Mouse (Mus musculus) embryonic facial prominence, embryonic 12.5 days (tissue): Measurements from ENCODE around the gene Acss1. TPM values are rescaled to one million over a fixed set of nuclear protein-coding genes. Genes with fewer than 3 reads are reported as not detected.

ENCODE experiments used
- ATAC-seq: fragments of 200-750 bp; cut with Nextera tagmentation; 2 replicates; pipeline ENCODE4 v1.8.0; 2017; ENCODE audit not compliant: insufficient number of reproducible peaks, insufficient read depth, low FRiP score, low TSS enrichment
- H3K27ac ChIP-seq: fragments of 300-500 bp; sonication (generic); 2 replicates; pipeline ENCODE4 v1.5.1; 2016; ENCODE audit warnings: mild to moderate bottlenecking
- H3K27me3 ChIP-seq: fragments of 300-500 bp; sonication (generic); 2 replicates; pipeline ENCODE4 v1.6.1; 2016; ENCODE audit warnings: mild to moderate bottlenecking, moderate library complexity
- H3K36me3 ChIP-seq: fragments of 300-500 bp; sonication (generic); 2 replicates; pipeline ENCODE4 v1.6.1; 2016; ENCODE audit warnings: mild to moderate bottlenecking
- H3K4me1 ChIP-seq: fragments of 300-500 bp; sonication (generic); 2 replicates; pipeline ENCODE4 v1.6.1; 2016
- H3K4me2 ChIP-seq: fragments of 300-500 bp; sonication (generic); replicated peaks from 2 replicates; pipeline ENCODE4 v1.6.1; 2016; ENCODE audit warnings: mild to moderate bottlenecking, moderate library complexity
- H3K4me3 ChIP-seq: fragments of 300-500 bp; sonication (generic); 2 replicates; pipeline ENCODE4 v1.5.1; 2016; ENCODE audit warnings: mild to moderate bottlenecking
- H3K9ac ChIP-seq: fragments of 300-500 bp; sonication (generic); 2 replicates; pipeline ENCODE4 v1.6.1; 2016; ENCODE audit warnings: mild to moderate bottlenecking, moderate library complexity
- H3K9me3 ChIP-seq: fragments of 300-500 bp; sonication (generic); 2 replicates; pipeline ENCODE4 v1.6.1; 2016; ENCODE audit warnings: mild to moderate bottlenecking, moderate library complexity
- WGBS: fragments of 180-500 bp; shearing (Covaris S2); methylation state at CpG from one replicate; pipeline ENCODE4 v1.1.7; 2016; 5-methylcytosine and 5-hydroxymethylcytosine counted together
- polyA plus RNA-seq: library from polyadenylated mRNA; unstranded; fragments of >200 nt; fragmentation: Nextera tagmentation; extraction: Ambion mirVana; gene quantifications from 2 replicates; pipeline ENCODE4 v1.2.1, GENCODE M21; 2016

Gene Acss1
- polyA plus RNA-seq, 1 experiment from 2014 or later: 7.7 TPM

DNA sequence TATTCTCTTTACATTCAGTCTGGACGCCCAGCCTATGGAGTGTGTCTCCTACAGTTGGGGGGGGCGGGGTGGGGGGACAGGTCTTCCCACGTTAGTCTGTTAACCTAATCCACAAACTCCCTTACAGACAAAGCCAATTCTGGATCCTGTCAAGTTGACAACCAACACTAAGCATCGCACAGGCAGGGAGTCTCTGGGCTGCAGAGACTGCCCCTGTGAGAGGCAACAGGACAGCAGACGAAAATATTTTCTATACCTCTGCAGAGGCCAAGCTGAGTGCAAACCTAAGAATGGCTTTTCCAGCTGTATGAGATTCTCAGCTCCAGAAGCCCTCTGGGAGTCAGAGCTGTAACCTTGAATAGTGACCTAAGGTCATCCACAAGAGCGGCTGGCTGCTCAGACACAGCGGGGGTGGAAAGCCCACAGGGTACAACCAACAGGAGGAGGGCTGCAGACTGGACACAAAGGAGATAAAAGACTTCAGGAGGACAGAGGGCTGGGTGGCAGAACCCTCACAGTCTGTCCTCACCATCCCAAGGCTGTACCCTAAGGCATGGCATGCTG lies 17.7 kb downstream of the Acss1 start:
- no peak overlapping the region for H3K4me2 ChIP-seq
- H3K36me3 ChIP-seq: no peaks in the 10 kb centered on the region
- ATAC-seq: peak; percentile 74; the same call in 1 of the 2 replicates
- no peak overlapping the region for H3K4me3 ChIP-seq
- peak overlapping the region; percentile 57; the same call in 1 of the 2 replicates for H3K27ac ChIP-seq
- no peaks in the 10 kb centered on the region for H3K27me3 ChIP-seq
- H3K9me3 ChIP-seq: no peaks in the 10 kb centered on the region
- peaks cover 8% of the 10 kb centered on the region; the same call in 1 of the 2 replicates for H3K4me1 ChIP-seq
- 8% methylated on average over 7 of the region's 7 CpGs for WGBS
- H3K9ac ChIP-seq: no peak overlapping the region

DNA sequence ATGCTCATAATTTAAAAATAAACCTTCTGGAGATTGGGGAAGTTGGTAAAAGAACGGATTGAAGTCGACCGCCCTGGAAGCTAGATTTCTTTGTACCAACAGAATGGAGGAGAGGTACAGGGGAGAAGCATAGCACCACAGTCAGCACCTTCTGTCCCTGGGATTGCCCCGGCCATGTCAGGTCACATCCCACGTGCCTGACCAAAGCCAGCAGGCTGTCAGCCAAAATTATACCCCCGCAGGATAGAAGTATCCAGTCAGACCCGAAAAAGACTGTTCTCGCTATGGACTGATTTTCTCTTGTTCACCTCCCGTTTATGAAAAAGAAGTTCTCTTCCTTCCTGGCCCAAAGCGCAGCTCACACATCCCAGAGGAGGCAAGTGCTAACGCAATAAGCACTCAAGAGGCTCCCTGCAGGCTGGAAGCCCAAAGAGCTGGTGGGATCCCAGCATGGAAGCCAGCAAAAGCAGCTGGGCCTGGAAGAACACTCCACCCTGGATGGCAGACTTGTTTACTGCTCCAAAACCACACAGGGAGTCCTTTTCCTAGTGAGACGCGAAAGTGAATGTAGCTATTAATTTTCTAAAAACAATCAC lies 19.9 kb downstream of the Acss1 start:
- Histone ChIP-seq H3K4me1 (peaks cover 8% of the 10 kb centered on the region; the same call in 1 of the 2 replicates), H3K27me3 (no peaks in the 10 kb centered on the region), H3K36me3 (no peaks in the 10 kb centered on the region), H3K4me3 (no peak overlapping the region), H3K9ac (no peak overlapping the region), H3K27ac (no peak overlapping the region), H3K9me3 (no peaks in the 10 kb centered on the region), H3K4me2 (no peak overlapping the region)
- 46% methylated on average over 13 of the region's 13 CpGs for WGBS
- ATAC-seq: no peak

DNA sequence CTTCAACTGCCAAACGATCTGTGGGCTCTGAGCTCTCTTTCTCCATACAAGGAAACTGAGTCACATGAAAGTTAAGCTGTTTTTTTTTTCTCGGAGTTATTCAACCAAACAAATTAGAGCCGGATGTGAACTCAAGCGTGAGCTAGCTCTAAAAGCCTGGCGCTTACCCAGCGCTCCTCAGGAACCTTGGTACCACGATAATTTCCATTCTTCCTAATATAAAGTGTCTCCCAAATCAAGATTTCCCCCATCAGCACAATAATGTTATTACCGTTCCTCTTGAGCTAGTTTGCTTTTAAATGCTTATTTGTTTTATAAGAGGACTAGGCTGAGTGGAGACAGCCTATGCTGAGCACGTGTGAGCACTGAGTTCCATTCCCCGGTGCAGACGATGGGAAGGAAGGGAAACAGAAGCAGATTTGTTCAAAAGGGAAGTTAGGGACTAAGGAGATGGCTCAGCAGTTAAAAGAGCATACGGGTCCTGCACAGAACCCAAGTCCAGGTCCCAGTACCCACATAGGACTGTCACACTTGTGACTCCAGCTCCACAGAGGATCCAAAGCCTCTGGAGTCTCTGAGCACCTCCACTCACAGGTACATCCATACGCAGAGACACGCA lies 20.5 kb downstream of the Acss1 start:
- Histone ChIP-seq H3K4me1 (peaks cover 8% of the 10 kb centered on the region; the same call in 1 of the 2 replicates), H3K9ac (no peak overlapping the region), H3K9me3 (no peaks in the 10 kb centered on the region), H3K27ac (no peak overlapping the region), H3K27me3 (no peaks in the 10 kb centered on the region), H3K36me3 (no peaks in the 10 kb centered on the region), H3K4me3 (no peak overlapping the region), H3K4me2 (no peak overlapping the region)
- WGBS: 69% methylated on average over 14 of the region's 14 CpGs
- no peak for ATAC-seq

DNA sequence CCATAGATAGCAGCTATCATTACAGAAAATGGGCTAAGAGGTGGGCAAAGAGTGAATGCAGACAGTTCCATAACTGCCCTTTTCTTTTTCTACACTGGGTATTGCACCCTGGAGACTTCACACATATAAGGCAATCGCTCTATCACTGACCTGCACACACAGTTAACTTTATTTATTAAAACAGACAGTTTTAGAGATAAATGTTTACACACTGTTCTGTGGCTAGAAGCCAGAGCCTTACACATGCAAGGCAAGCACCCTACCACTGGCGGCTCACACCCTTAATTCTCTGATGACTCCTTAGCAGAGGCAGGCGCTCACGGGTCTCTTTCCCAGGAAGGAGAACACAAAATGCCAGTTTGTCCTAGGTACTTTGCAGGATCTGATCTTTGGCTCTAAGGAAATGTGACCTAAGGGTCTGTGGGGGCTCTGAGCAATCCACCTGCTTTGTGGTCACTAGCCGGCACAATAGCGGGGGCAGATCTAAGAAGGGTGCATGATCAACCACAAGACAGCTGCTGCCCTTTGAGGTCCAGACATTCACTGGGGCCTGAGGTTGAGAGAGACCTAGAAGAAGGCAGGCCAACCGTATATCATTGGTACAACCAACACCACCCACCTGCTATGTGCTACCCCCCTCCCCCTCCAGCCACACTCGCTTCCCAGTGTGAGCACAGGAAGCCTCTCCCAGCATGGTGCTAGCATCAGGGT lies 21.7 kb downstream of the Acss1 start:
- WGBS: 87% methylated on average over 8 of the region's 8 CpGs
- Histone ChIP-seq H3K9me3 (no peaks in the 10 kb centered on the region), H3K36me3 (no peaks in the 10 kb centered on the region), H3K4me1 (peaks cover 8% of the 10 kb centered on the region; the same call in 1 of the 2 replicates), H3K4me2 (no peak overlapping the region), H3K27ac (no peak overlapping the region), H3K9ac (no peak overlapping the region), H3K27me3 (no peaks in the 10 kb centered on the region), H3K4me3 (no peak overlapping the region)
- ATAC-seq: no peak

DNA sequence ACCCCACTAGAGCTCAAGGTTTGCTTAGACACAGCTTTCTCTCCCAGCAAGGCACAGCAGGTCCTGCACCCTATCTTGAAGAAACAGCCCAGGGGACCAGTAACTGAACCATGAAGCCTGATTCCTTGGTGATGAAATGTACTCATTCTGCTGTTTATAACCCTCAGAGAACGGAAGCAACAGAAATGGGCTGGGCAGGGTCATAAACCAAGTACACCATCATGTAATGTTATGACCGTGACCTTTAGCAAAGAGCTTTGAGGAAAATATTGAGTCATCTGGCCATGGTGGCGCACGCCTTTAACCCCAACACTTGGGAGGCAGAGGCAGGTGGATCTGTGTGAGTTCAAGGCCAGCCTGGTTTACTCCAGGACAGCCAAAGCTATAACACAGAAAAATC lies 23.1 kb downstream of the Acss1 start:
- Histone ChIP-seq H3K9ac (no peak overlapping the region), H3K27ac (no peak overlapping the region), H3K36me3 (no peaks in the 10 kb centered on the region), H3K4me3 (no peak overlapping the region), H3K4me1 (no peaks in the 10 kb centered on the region), H3K27me3 (no peaks in the 10 kb centered on the region), H3K9me3 (no peaks in the 10 kb centered on the region), H3K4me2 (no peak overlapping the region)
- no peak for ATAC-seq
- 97% methylated on average over 4 of the region's 4 CpGs for WGBS

DNA sequence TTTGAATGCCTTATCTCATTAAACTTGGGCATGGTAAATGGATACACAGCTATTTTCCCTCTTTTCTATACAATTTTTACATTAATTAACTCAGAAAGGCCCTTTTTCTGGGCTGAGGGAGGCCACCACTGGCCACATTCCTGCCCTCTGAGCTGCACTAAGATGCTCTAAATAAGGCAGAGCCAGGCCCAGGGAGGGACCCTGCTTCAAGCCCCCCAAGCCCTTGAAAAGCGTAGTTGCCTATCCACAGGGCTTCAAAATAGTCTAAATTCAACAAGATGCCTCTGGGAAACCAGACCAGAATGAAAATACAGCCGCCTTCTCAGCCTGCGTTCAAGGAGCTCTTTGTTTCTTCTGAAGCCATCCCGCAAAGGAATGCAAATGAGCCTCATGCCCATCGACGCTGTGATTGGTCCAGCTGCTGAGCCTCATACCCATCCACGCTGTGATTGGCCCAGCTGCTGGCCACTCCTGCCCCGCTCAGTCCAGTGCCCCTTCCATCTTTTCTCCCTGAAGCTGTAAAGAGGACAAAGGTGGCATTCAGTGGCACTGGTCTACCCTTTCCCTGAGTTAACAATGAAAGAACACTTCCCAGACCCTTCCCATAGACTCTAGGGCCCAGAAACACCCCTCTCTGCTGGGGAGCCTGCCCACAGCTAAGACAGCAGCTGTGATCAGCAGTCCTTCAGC lies 24.4 kb downstream of the Acss1 start:
- H3K27me3 ChIP-seq: no peaks in the 10 kb centered on the region
- no peaks in the 10 kb centered on the region for H3K9me3 ChIP-seq
- 0 out of 2 replicates have a peak overlapping the region, but pooled peaks have one; percentile 30 for H3K27ac ChIP-seq
- no peak overlapping the region for H3K4me3 ChIP-seq
- no peak overlapping the region for H3K4me2 ChIP-seq
- H3K36me3 ChIP-seq: no peaks in the 10 kb centered on the region
- no peak overlapping the region for H3K9ac ChIP-seq
- WGBS: 36% methylated on average over 8 of the region's 8 CpGs
- peak; percentile 74 for ATAC-seq
- H3K4me1 ChIP-seq: no peaks in the 10 kb centered on the region

DNA sequence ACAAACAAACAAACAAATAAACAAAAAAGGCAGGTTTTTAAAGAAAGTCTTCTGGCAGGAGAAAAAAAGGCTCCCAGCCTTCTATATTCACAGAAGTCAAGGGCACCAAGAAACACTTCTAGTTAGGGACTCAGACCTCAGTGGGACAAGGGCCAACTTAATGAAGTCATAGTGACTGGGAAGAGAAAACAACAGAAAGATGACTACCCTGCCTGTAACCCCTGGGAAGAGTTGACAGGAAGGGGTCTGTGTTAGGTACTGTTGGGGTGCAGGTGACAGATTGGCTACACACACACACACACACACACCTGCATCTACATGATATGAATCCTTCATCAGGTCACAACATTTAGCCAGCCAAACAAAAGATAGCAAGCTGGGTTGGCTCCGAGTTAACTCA lies 25.1 kb downstream of the Acss1 start:
- Histone ChIP-seq H3K4me3 (no peak overlapping the region), H3K4me2 (no peak overlapping the region), H3K9me3 (no peaks in the 10 kb centered on the region), H3K27me3 (no peaks in the 10 kb centered on the region), H3K36me3 (no peaks in the 10 kb centered on the region), H3K9ac (no peak overlapping the region), H3K4me1 (no peaks in the 10 kb centered on the region), H3K27ac (0 out of 2 replicates have a peak overlapping the region, but pooled peaks have one; percentile 30)
- ATAC-seq: no peak
- WGBS: 80% methylated on average over 1 of the region's 1 CpGs

DNA sequence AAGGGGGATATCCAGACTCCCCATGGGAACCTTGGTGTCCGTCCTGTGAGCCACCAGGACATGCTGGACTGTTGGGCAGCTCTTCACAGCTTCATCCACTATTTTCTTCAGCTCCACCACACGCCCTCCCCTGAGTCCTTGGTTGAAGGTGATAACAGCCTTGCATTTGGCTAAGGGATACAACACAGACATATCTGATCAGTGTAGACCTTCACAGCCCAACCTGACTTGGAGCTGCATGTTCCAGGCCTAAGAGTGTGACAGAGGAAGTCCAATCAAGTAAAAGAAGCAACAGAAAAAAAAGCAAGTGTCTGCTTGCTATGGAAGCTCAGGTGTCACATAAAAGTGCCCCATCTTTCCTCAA lies 29.9 kb downstream of the Acss1 start:
- whole genome bisulfite sequencing: 44% methylated on average over 2 of the region's 2 CpGs
- Histone ChIP-seq H3K4me1 (no peaks in the 10 kb centered on the region), H3K9me3 (no peaks in the 10 kb centered on the region), H3K27me3 (no peaks in the 10 kb centered on the region), H3K9ac (no peak overlapping the region), H3K4me3 (no peak overlapping the region), H3K4me2 (no peak overlapping the region), H3K27ac (no peak overlapping the region), H3K36me3 (no peaks in the 10 kb centered on the region)
- no peak for ATAC-seq

DNA sequence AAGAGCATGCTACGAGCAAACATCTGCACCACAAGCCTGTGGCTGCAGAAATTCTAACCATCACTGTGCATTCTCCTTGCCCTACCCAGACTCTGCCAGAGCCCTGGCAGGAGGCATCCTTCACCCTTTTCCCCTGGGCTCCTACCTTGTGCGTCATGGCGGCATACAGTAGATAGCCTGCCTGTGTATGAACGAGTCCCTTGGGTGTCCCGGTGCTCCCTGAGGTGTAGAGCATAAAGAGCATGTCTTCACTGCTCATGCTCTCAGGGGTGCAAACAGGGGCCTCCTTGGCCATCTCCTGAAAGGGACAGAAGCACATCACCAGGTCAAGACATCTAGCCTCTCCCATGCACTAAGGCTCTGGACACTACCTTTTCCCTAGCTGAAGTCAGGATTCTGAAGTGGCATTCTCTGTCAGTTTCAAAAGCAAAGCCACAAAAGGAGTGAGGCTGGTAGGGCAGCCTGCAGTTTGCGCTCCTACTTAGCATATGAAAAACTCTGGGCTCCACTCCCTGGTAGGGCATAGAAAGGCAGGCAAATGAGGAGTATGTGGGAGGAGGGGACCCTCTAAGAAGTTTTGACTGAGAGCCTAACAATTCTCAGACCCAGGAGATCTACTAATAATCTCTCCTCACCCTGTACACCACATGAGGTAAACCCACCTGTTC lies 30.5 kb downstream of the Acss1 start:
- Histone ChIP-seq H3K9ac (no peak overlapping the region), H3K4me2 (no peak overlapping the region), H3K36me3 (no peaks in the 10 kb centered on the region), H3K9me3 (no peaks in the 10 kb centered on the region), H3K4me3 (no peak overlapping the region), H3K27ac (no peak overlapping the region), H3K4me1 (no peaks in the 10 kb centered on the region), H3K27me3 (no peaks in the 10 kb centered on the region)
- WGBS: 53% methylated on average over 6 of the region's 6 CpGs
- no peak; the same call in 1 of the 2 replicates for ATAC-seq

DNA sequence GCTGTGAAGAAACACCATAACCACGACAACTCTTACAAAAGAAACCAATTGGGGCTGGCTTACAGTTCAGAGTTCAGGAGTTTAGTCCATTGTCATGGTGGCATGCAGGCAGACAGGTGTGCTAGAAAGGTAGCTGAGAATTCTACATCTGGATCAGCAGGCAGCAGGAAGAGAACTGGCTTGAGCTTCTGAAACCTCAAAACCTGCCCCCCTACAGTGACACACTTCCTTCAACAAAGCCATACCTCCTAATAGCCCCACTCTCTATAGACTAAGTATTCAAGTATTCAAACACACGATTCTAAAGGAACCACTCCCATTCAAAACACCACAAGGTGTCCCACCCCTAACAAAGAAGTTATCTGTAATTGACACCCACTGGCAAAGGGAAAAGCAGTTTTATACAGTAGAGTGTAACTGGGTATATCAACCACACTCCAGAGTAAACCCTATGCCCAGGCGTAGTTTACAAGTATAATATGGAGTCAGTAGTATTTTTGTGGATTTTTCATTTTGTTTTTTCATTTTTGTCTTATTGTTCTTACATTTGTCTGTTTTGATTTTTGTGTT lies 32.3 kb downstream of the Acss1 start:
- no peaks in the 10 kb centered on the region for H3K36me3 ChIP-seq
- no peak overlapping the region for H3K4me3 ChIP-seq
- H3K9me3 ChIP-seq: no peaks in the 10 kb centered on the region
- WGBS: 78% methylated on average over 3 of the region's 3 CpGs
- no peak overlapping the region for H3K4me2 ChIP-seq
- no peaks in the 10 kb centered on the region for H3K4me1 ChIP-seq
- H3K27ac ChIP-seq: no peak overlapping the region
- no peak for ATAC-seq
- no peak overlapping the region for H3K9ac ChIP-seq
- H3K27me3 ChIP-seq: no peaks in the 10 kb centered on the region

DNA sequence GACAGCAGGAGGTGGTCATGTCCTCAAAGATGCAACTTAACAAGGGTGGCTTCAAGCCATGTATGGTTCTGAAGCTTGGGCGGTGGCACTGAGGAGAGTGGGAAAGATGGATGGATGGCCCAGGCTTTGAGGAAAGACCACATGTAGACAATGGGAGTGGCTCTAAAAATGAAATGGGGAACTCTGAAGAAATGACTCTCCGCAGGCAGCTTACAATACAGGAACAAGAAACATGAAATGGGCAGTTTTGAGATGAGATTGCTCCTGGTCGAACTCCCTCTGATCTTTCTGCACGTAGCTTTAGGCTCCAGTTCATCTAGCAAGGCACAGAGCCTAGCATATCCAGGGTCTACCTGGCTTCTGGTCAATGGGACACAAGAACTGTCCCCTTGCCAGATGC lies 39.0 kb downstream of the Acss1 start:
- Histone ChIP-seq H3K36me3 (no peaks in the 10 kb centered on the region), H3K4me1 (no peaks in the 10 kb centered on the region), H3K9me3 (no peaks in the 10 kb centered on the region), H3K27ac (no peak overlapping the region), H3K4me2 (no peak overlapping the region), H3K4me3 (no peak overlapping the region), H3K27me3 (no peaks in the 10 kb centered on the region), H3K9ac (no peak overlapping the region)
- no peak for ATAC-seq
- 84% methylated on average over 4 of the region's 4 CpGs for WGBS
